ENCODE assay signal across 11 mouse cellular contexts in the genomic region with DNA sequence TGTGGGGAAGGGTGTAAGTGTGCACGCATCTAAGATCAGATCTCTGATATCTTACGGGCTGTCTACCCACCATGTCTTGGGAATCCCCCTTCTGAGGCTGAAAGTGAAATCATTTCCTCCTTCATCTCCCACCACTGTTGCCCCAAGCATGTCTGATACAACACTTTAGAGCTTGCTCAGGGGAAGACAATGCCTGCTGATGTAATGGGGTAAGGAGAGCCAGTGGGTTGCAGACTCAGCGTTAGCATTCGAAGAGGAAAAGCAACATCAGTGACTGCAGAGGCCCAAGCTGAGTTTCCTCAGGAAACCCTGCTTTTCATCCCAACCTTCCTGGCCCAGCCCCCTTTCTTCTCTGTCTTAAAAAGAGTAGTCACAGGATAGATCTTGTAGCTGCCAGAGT.
DNase-seq lines count a peak whose midpoint lies in the region; ATAC-seq and TF ChIP-seq lines count a peak whose summit lies in the region.
"Had no signal": no experiment of that assay in that cellular context is flagged by ENCODE, and none has a peak within 500 bp of the region (broad histone marks: within the 10 kb centered on the region; RNA-seq: fewer than 3 reads in every experiment).

No protein-coding gene starts in this region.

- H3K4me3 ChIP-seq in kidney, embryonic 14.5 days (ENCODE audit: low read length), result no peak overlapping the region
- no peak overlapping the region for H3K4me3 ChIP-seq in heart, embryonic 10.5 days
- no peak overlapping the region for H3K4me3 ChIP-seq in limb, embryonic 14.5 days (replicated peaks; ENCODE audit: low read length)
- H3K4me3 ChIP-seq: embryonic facial prominence, embryonic 15.5 days; neural tube, embryonic 12.5 days had no signal

- no peak for DNase-seq in kidney, adult 8-10 months
- DNase-seq in CD4-positive, CD25-positive, alpha-beta regulatory T cell, adult 2 months (ENCODE audit: low read depth, low spot score), result peak; percentile 37
- DNase-seq in heart, embryonic 10.5 days (ENCODE audit: low spot score), result no peak
- DNase-seq in limb, embryonic 14.5 days (ENCODE audit: low spot score), result peak; percentile 6
- no peak for DNase-seq in adrenal gland, adult 2 months
- DNase-seq in left cerebral cortex, postnatal 36 days (ENCODE audit: low spot score in 2 of 2), result no peak
- no peak for DNase-seq in adrenal gland, adult 8-10 months

- no peaks in the 10 kb centered on the region for H3K36me3 ChIP-seq in kidney, embryonic 14.5 days (ENCODE audit: control insufficient read depth, insufficient read depth, low read length)
- H3K36me3 ChIP-seq in heart, embryonic 10.5 days, result no peaks in the 10 kb centered on the region
- H3K36me3 ChIP-seq in limb, embryonic 14.5 days (ENCODE audit: control insufficient read depth, insufficient read depth, low read length), result no peaks in the 10 kb centered on the region
- H3K36me3 ChIP-seq: embryonic facial prominence, embryonic 15.5 days; neural tube, embryonic 12.5 days had no signal

- no peaks in the 10 kb centered on the region for H3K4me1 ChIP-seq in kidney, embryonic 14.5 days (ENCODE audit: control insufficient read depth, insufficient read depth, low read length)
- 0 out of 2 replicates have a peak, but pooled peaks cover 10% of the 10 kb centered on the region for H3K4me1 ChIP-seq in heart, embryonic 10.5 days
- peaks cover 20% of the 10 kb centered on the region for H3K4me1 ChIP-seq in limb, embryonic 14.5 days (ENCODE audit: control insufficient read depth, insufficient read depth, low read length)

- H3K27ac ChIP-seq in kidney, embryonic 14.5 days (ENCODE audit: low read depth, low read length), result no peak overlapping the region
- H3K27ac ChIP-seq in heart, embryonic 10.5 days, result peak overlapping the region; percentile 67; the same call in 1 of the 2 replicates
- H3K27ac ChIP-seq in limb, embryonic 14.5 days (replicated peaks; ENCODE audit: low read depth, low read length), result no peak overlapping the region
- H3K27ac ChIP-seq: hindbrain, embryonic 14.5 days; neural tube, embryonic 12.5 days had no signal

- 0 out of 2 replicates have a peak, but pooled peaks have one; percentile 39 for ATAC-seq in kidney, embryonic 14.5 days (ENCODE audit: low FRiP score, low TSS enrichment)
- no peak for ATAC-seq in limb, embryonic 14.5 days (ENCODE audit: low FRiP score, low read depth)

- no peaks in the 10 kb centered on the region for H3K27me3 ChIP-seq in kidney, embryonic 14.5 days (ENCODE audit: control insufficient read depth, insufficient read depth, low read length)
- H3K27me3 ChIP-seq in heart, embryonic 10.5 days (ENCODE audit: insufficient read depth, poor library complexity, severe bottlenecking), result no peaks in the 10 kb centered on the region
- no peaks in the 10 kb centered on the region for H3K27me3 ChIP-seq in limb, embryonic 14.5 days (ENCODE audit: control insufficient read depth, insufficient read depth, low read length)
- H3K27me3 ChIP-seq: embryonic facial prominence, embryonic 15.5 days; neural tube, embryonic 12.5 days had no signal

- H3K9ac ChIP-seq in kidney, embryonic 14.5 days (ENCODE audit: low read depth, low read length), result no peak overlapping the region
- no peak overlapping the region for H3K9ac ChIP-seq in limb, embryonic 14.5 days (ENCODE audit: low read depth, low read length, severe bottlenecking)
- H3K9ac ChIP-seq: embryonic facial prominence, embryonic 15.5 days; hindbrain, embryonic 14.5 days; neural tube, embryonic 12.5 days had no signal

- no peak overlapping the region for H3K4me2 ChIP-seq in kidney, embryonic 14.5 days (replicated peaks; ENCODE audit: low read depth, low read length)
- H3K4me2 ChIP-seq in limb, embryonic 14.5 days (replicated peaks; ENCODE audit: low read depth, low read length, severe bottlenecking), result no peak overlapping the region
- H3K4me2 ChIP-seq: embryonic facial prominence, embryonic 15.5 days; hindbrain, embryonic 14.5 days; neural tube, embryonic 12.5 days had no signal

- intact Hi-C loops in left cerebral cortex, postnatal 36 days (cut with DNase I), result no loop called here

- TF ChIP-seq POLR2A in limb, embryonic 14.5 days (IDR thresholded peaks at IDR 0.05; ENCODE audit: borderline replicate concordance, extremely low read depth, insufficient read depth, insufficient read length), result no peak

- no peaks in the 10 kb centered on the region for H3K9me3 ChIP-seq in kidney, embryonic 14.5 days (ENCODE audit: control insufficient read depth, low read length)
- H3K9me3 ChIP-seq in heart, embryonic 10.5 days, result no peaks in the 10 kb centered on the region
- H3K9me3 ChIP-seq in limb, embryonic 14.5 days (ENCODE audit: control insufficient read depth, low read length), result no peaks in the 10 kb centered on the region
- H3K9me3 ChIP-seq: embryonic facial prominence, embryonic 15.5 days; neural tube, embryonic 12.5 days had no signal

- 76% methylated on average over 4 of the region's 4 CpGs for WGBS in kidney, embryonic 14.5 days
- 60% methylated on average over 4 of the region's 4 CpGs for WGBS in heart, embryonic 10.5 days
- 67% methylated on average over 4 of the region's 4 CpGs for WGBS in limb, embryonic 14.5 days

Comparison
In these comparisons a context has a peak if more than half of its experiments do, and no peak if none do; other contexts are left out.
1. DNase-seq: peak in CD4-positive, CD25-positive, alpha-beta regulatory T cell, adult 2 months (single experiment) and limb, embryonic 14.5 days (single experiment); none in kidney, adult 8-10 months (0 of 2), heart, embryonic 10.5 days (single experiment), adrenal gland, adult 2 months (single experiment), left cerebral cortex, postnatal 36 days (0 of 2) and adrenal gland, adult 8-10 months (single experiment).